Mouse (Mus musculus) olfactory bulb, adult 2 months (tissue): ENCODE results near the gene Prdm5.

Experiments
- CTCF ChIP-seq: fragments of 200-500 bp; IDR thresholded peaks from 2 replicates; pipeline ENCODE4 v1.5.1; 2012; ENCODE audit warnings: low read depth, mild to moderate bottlenecking, low read length, moderate library complexity; ENCODE audit not compliant: insufficient read depth
- POLR2A ChIP-seq: fragments of 200-500 bp; IDR thresholded peaks from 2 replicates; pipeline ENCODE4 v1.6.1; 2012; ENCODE audit warnings: mild to moderate bottlenecking, low read depth, low read length, moderate library complexity; ENCODE audit not compliant: insufficient read depth

DNA sequence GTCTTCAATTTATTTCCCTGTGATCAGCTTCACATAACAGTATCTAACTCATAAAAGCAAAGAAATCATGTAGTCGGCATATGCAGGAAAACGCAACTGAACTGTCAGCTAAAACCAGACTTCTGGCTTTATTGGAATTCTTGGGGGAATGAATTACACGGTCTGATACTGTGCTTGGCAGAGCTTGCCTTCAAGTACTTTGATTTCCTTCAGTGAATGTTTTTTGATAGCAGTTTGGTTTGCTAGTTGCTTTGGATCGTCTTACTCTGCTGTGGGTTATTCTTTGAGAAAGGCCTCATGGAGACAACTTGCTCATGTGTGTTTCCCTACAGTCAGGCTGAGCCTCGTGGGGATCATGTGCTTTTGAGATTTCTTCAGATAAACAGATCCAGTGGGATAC, 52.7 kb downstream of the Prdm5 start:
- TF ChIP-seq CTCF, result no peak
- TF ChIP-seq POLR2A, result no peak
